26 mouse cellular contexts compared by ENCODE assay signal in the genomic region with DNA sequence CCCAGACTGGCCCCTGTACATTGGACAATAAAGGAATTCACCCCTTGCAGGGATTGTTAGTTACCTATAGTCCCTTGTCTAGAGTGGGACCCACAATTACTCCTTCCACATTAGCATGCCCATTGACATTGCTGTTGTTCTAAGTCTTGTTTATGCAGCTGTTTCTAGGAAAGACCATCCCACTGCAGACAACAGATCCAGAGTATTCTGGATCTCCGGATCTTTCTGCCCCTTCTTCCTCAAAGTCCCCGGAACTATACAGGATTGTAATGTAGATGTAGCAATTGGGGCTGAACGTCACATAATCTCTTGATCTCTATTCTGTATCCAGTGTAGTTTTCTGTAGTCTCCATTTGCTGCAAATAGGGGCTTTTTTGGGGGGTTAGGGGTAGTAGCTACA. TPM values are rescaled to one million over a fixed set of nuclear protein-coding genes. Genes with fewer than 3 reads are reported as not detected.
"Had no signal": no experiment of that assay in that cellular context is flagged by ENCODE, and none has a peak within 500 bp of the region (broad histone marks: within the 10 kb centered on the region; RNA-seq: fewer than 3 reads in every experiment).

No protein-coding gene starts in this region.

- ATAC-seq: forebrain, embryonic 13.5 days; forebrain, embryonic 14.5 days; forebrain, embryonic 15.5 days; forebrain, embryonic 16.5 days; forebrain, postnatal 0 days had no signal

- H3K4me3 ChIP-seq: embryonic facial prominence, embryonic 10.5 days; embryonic facial prominence, embryonic 12.5 days; embryonic facial prominence, embryonic 13.5 days; embryonic facial prominence, embryonic 15.5 days; erythroblast, embryonic 14.5 days; forebrain, embryonic 10.5 days; forebrain, embryonic 12.5 days; forebrain, embryonic 13.5 days; forebrain, embryonic 15.5 days; gastrocnemius, adult 2 months; heart, adult 2 months had no signal

- H3K4me1 ChIP-seq: embryonic facial prominence, embryonic 10.5 days; embryonic facial prominence, embryonic 12.5 days; embryonic facial prominence, embryonic 13.5 days; embryonic facial prominence, embryonic 15.5 days; forebrain, embryonic 10.5 days; forebrain, embryonic 12.5 days; forebrain, embryonic 13.5 days; forebrain, embryonic 15.5 days had no signal

- DNase-seq: cerebellum, adult 9-11 months; cerebellum, postnatal 10 days; cerebellum, postnatal 14 days; cerebellum, postnatal 25 days; cerebellum, postnatal 36 days; embryo, embryonic 11 days; forebrain, postnatal 0 days; gastrocnemius, adult 2 months; gastrocnemius, postnatal 10 days; gastrocnemius, postnatal 14 days; gastrocnemius, postnatal 25 days; gastrocnemius, postnatal 36 days; heart, adult 11 months; heart, adult 18-20 months; heart, adult 2 months had no signal

- H3K36me3 ChIP-seq: embryonic facial prominence, embryonic 10.5 days; embryonic facial prominence, embryonic 12.5 days; embryonic facial prominence, embryonic 13.5 days; embryonic facial prominence, embryonic 15.5 days; forebrain, embryonic 10.5 days; forebrain, embryonic 12.5 days; forebrain, embryonic 15.5 days had no signal

- H3K27ac ChIP-seq: embryonic facial prominence, embryonic 10.5 days; embryonic facial prominence, embryonic 12.5 days; embryonic facial prominence, embryonic 13.5 days; embryonic facial prominence, embryonic 15.5 days; forebrain, embryonic 10.5 days; forebrain, embryonic 12.5 days; forebrain, embryonic 13.5 days; forebrain, embryonic 15.5 days; gastrocnemius, adult 2 months; heart, adult 2 months had no signal

- H3K27me3 ChIP-seq: embryonic facial prominence, embryonic 12.5 days; embryonic facial prominence, embryonic 15.5 days; forebrain, embryonic 13.5 days; forebrain, embryonic 15.5 days had no signal

- H3K9ac ChIP-seq: embryonic facial prominence, embryonic 12.5 days; embryonic facial prominence, embryonic 13.5 days; embryonic facial prominence, embryonic 15.5 days; forebrain, embryonic 12.5 days; forebrain, embryonic 13.5 days; forebrain, embryonic 15.5 days; forebrain, postnatal 0 days had no signal

- H3K9me3 ChIP-seq: embryonic facial prominence, embryonic 10.5 days; embryonic facial prominence, embryonic 12.5 days; embryonic facial prominence, embryonic 13.5 days; embryonic facial prominence, embryonic 15.5 days; forebrain, embryonic 10.5 days; forebrain, embryonic 12.5 days; forebrain, embryonic 13.5 days; forebrain, embryonic 15.5 days had no signal

- H3K4me2 ChIP-seq: embryonic facial prominence, embryonic 12.5 days; embryonic facial prominence, embryonic 13.5 days; embryonic facial prominence, embryonic 15.5 days; forebrain, embryonic 12.5 days; forebrain, embryonic 13.5 days; forebrain, embryonic 15.5 days had no signal

RNA-seq across cellular contexts. Expression of a gene that starts 57.9 kb away (rescaled TPM):
- polyA plus RNA-seq: erythroblast, embryonic 14.5 days had no signal
